Mouse (Mus musculus): ENCODE results near the gene Olfr774.
"Not testable (repeated sequence)": the region's sequence is repeated elsewhere in the genome, so short reads cannot be mapped to it uniquely, and the experiment has no call there.

Olfr774 gene

GRCm38 (mm10) chr10:129235904-129236303 lies at the start of gene Olfr774:
Gene Olfr774, plus strand, starts transcription at chr10:129236204.
- in situ Hi-C loops (cut with MseI, MboI) = no loop called here

GRCm38 (mm10) chr10:129187319-129187718 lies 48.7 kb upstream of the Olfr774 start, which contains the start of gene Olfr773:
Gene Olfr773, minus strand, starts transcription at chr10:129187419.
- in situ Hi-C loops (cut with MseI, MboI) = not testable (repeated sequence)

DNA sequence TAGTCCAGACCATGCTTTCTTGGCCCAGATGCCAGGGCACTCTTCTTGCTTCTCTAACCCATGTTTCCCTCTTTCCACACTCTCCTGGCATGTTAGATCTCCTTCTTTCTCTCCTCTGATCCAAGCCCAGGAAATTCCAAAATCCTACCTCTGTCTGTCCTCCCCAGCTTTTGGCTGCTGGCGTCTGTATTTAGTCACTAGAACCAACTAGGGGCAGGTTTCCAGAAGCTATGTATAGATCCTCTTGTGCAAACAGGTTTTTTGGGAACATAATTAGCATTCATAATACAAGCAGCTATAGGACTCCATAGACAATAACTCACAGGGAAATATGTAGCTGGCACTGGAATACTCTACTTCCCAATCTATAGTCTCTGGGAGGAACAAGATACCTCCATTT lies 5.3 kb upstream of the Olfr774 start:
- in situ Hi-C loops (cut with MseI, MboI) = no loop called here

GRCm38 (mm10) chr10:129248112-129248511 lies 12.1 kb downstream of the Olfr774 start, which contains the start of gene Olfr775:
Gene Olfr775, plus strand, starts transcription at chr10:129248412.
- in situ Hi-C loops (cut with MseI, MboI) = no loop called here

- in situ Hi-C loops (cut with MseI, MboI) = no loop called here
Measured at GRCm38 (mm10) chr10:129258827-129259226, 22.8 kb downstream of the Olfr774 start, which contains the start of gene Olfr776. Gene Olfr776, plus strand, starts transcription at chr10:129259127.

GRCm38 (mm10) chr10:129271081-129271535 lies 35.1 kb downstream of the Olfr774 start, which contains the start of gene Olfr777:
Gene Olfr777, minus strand, starts transcription at chr10:129271485.
- in situ Hi-C loops (cut with MseI, MboI) = no loop called here

Data from mouse trophoblast stem cell (cell line).